In the genomic region with DNA sequence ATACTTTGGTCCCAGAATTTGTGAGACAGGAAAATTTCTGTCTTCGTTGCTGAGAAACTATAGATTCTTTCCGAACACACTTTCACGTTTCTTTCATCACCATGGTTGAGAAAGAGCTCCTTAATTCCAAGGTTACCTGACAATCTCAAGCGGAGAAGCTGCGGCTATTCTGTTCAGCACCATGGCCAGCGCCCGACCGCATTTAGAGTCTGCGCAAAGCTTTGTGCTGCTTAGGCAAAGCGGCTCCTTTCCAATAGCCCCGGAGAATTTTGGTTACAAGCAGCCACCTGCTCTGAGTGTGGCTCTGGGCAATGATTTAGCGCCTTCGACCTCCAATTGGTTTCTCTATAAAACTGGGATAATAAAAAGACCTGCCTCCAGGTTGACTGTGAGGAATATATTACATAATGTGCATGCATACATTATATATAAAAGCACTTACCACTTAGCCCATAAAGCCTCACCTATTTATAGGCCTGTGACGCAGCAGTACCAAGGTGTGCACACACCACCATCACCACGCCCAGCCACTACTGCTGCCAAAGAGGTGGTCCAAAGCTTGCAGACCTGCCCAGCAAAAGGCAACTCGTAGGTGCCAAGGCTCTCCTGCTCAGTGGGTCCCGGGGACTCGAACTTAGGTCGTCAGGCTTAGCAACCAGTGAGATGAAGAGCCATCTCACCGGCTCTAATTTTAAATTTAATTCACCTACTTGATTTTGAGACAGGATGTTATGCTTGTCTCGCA, we compare ENCODE assay signal across 8 mouse cellular contexts. TPM values are rescaled to one million over a fixed set of nuclear protein-coding genes. Genes with fewer than 3 reads are reported as not detected.
DNase-seq lines count a peak whose midpoint lies in the region; ATAC-seq and TF ChIP-seq lines count a peak whose summit lies in the region.

No protein-coding gene starts in this region.

- no peak for ATAC-seq in heart, embryonic 11.5 days (replicated peaks; ENCODE audit: insufficient number of reproducible peaks, low FRiP score, low TSS enrichment)
- no peak for ATAC-seq in kidney, postnatal 0 days (replicated peaks; ENCODE audit: low FRiP score, low read depth)

- no peak overlapping the region for H3K4me3 ChIP-seq in heart, embryonic 11.5 days (ENCODE audit: low read depth, low read length)
- no peak overlapping the region for H3K4me3 ChIP-seq in kidney, postnatal 0 days (replicated peaks; ENCODE audit: low read depth, low read length)
- no peak overlapping the region for H3K4me3 ChIP-seq in myocyte

- no peaks in the 10 kb centered on the region for H3K79me2 ChIP-seq in myocyte (ENCODE audit: control insufficient read depth, insufficient read depth)

- H3K36me3 ChIP-seq in heart, embryonic 11.5 days (ENCODE audit: control insufficient read depth, insufficient read depth, low read length): no peaks in the 10 kb centered on the region
- H3K36me3 ChIP-seq in kidney, postnatal 0 days (ENCODE audit: insufficient read depth, low read length): no peaks in the 10 kb centered on the region
- H3K36me3 ChIP-seq in myocyte (ENCODE audit: control insufficient read depth, insufficient read depth): no peaks in the 10 kb centered on the region

- H3K9ac ChIP-seq in heart, embryonic 11.5 days (ENCODE audit: low read depth, low read length): no peak overlapping the region
- H3K9ac ChIP-seq in kidney, postnatal 0 days (ENCODE audit: low read depth, low read length): no peak overlapping the region

- H3ac ChIP-seq in myocyte (ENCODE audit: control insufficient read depth, insufficient read length): no peak overlapping the region

- peak; percentile 80 for DNase-seq in heart, postnatal 4 days
- peak; percentile 84 for DNase-seq in CD4-positive, CD25-positive, alpha-beta regulatory T cell, adult 2 months (ENCODE audit: low read depth, low spot score)
- DNase-seq in adrenal gland, postnatal 25 days: peak; percentile 77
- peak; percentile 81 for DNase-seq in kidney, postnatal 0 days (ENCODE audit: low spot score)
- no peak for DNase-seq in cerebellum, adult 8-10 months
- DNase-seq in layer of hippocampus, postnatal 36 days: no peak

- TF ChIP-seq CTCF in kidney, postnatal 0 days (IDR thresholded peaks at IDR 0.05; ENCODE audit: low read depth): no peak

- no peak overlapping the region for H3K4me2 ChIP-seq in heart, embryonic 11.5 days
- no peak overlapping the region for H3K4me2 ChIP-seq in kidney, postnatal 0 days (ENCODE audit: low read length)
- no peak overlapping the region for H3K4me2 ChIP-seq in myocyte (ENCODE audit: low read depth)

- no peaks in the 10 kb centered on the region for H3K9me3 ChIP-seq in heart, embryonic 11.5 days (replicated peaks; ENCODE audit: control insufficient read depth, low read length)
- H3K9me3 ChIP-seq in kidney, postnatal 0 days (replicated peaks; ENCODE audit: low read length): no peaks in the 10 kb centered on the region

- H3K4me1 ChIP-seq in heart, embryonic 11.5 days (ENCODE audit: control insufficient read depth, insufficient read depth, low read length): 0 out of 2 replicates have a peak, but pooled peaks cover 3% of the 10 kb centered on the region
- no peaks in the 10 kb centered on the region for H3K4me1 ChIP-seq in kidney, postnatal 0 days (replicated peaks; ENCODE audit: insufficient read depth, low read length)

- no peak overlapping the region for H3K27ac ChIP-seq in heart, embryonic 11.5 days (ENCODE audit: low read depth, low read length)
- H3K27ac ChIP-seq in kidney, postnatal 0 days: no peak overlapping the region

- no peak for TF ChIP-seq POLR2A in myocyte (IDR thresholded peaks at IDR 0.05; ENCODE audit: insufficient read length, low read depth)

- H3K27me3 ChIP-seq in heart, embryonic 11.5 days (ENCODE audit: control insufficient read depth, insufficient read depth, low read length): peaks cover 45% of the 10 kb centered on the region
- no peaks in the 10 kb centered on the region for H3K27me3 ChIP-seq in kidney, postnatal 0 days (ENCODE audit: insufficient read depth, low read length)
- H3K27me3 ChIP-seq in myocyte (ENCODE audit: control insufficient read depth, insufficient read depth, insufficient read length): peaks cover 46% of the 10 kb centered on the region

- 24% methylated on average over 21 of the region's 21 CpGs for WGBS in heart, embryonic 11.5 days (ENCODE audit: insufficient replicate concordance)
- WGBS in kidney, postnatal 0 days: 27% methylated on average over 21 of the region's 21 CpGs

TF ChIP-seq in myocyte, 11 proteins besides CTCF, POLR2A, EP300 and RAD21:
- TF ChIP-seq TCF3 (IDR thresholded peaks at IDR 0.05; ENCODE audit: insufficient read length, low read depth) (no peak), TCF12 (IDR thresholded peaks at IDR 0.05; ENCODE audit: insufficient read depth, poor library complexity, severe bottlenecking) (no peak), MYOD1 (IDR thresholded peaks at IDR 0.05; ENCODE audit: control insufficient read depth in 1 of 3, insufficient read length in 2 of 3, low read depth in 2 of 3) (no peak), REST (IDR thresholded peaks at IDR 0.05; ENCODE audit: insufficient read depth, insufficient read length) (peak; percentile 90), USF1 (IDR thresholded peaks at IDR 0.05; ENCODE audit: low read depth) (no peak)
TF ChIP-seq in myocyte: peak in this region for 1.

RNA-seq across cellular contexts. Expression of a gene that starts 15.8 kb away (rescaled TPM):
- 1 to 10 TPM; 1.4 to 2.2 TPM for total RNA-seq in heart, postnatal 4 days (2021)
- 1.4 and 1.5 TPM in 2 replicates for polyA plus RNA-seq in heart, embryonic 11.5 days (2014; fragmentation: Nextera tagmentation; extraction: Ambion mirVana)
- 16.6 and 19.4 TPM in 2 replicates for total RNA-seq in adrenal gland, postnatal 25 days (2021)
- 9.3 and 9.5 TPM in 2 replicates for polyA plus RNA-seq in kidney, postnatal 0 days (2015; fragmentation: Nextera tagmentation; extraction: Ambion mirVana)
- 0.66 TPM for polyA plus RNA-seq in myocyte (2012; fragmentation: generic; extraction: Trizol)
- 10 to 100 TPM; 29.3 to 30.7 TPM for total RNA-seq in layer of hippocampus, postnatal 36 days (2021)

RNA-seq across cellular contexts. Expression of a gene that starts 23.1 kb away (rescaled TPM):
- total RNA-seq in heart, postnatal 4 days (2021): 10 to 100 TPM; 15.5 to 16.6 TPM
- polyA plus RNA-seq in heart, embryonic 11.5 days (2014; fragmentation: Nextera tagmentation; extraction: Ambion mirVana): 14.6 and 16.6 TPM in 2 replicates
- total RNA-seq in adrenal gland, postnatal 25 days (2021): 13.1 and 14.1 TPM in 2 replicates
- 32.0 and 35.1 TPM in 2 replicates for polyA plus RNA-seq in kidney, postnatal 0 days (2015; fragmentation: Nextera tagmentation; extraction: Ambion mirVana)
- 13.6 TPM for polyA plus RNA-seq in myocyte (2012; fragmentation: generic; extraction: Trizol)
- total RNA-seq in layer of hippocampus, postnatal 36 days (2021): 1 to 10 TPM; 6.6 to 7.4 TPM

RNA-seq across cellular contexts. Expression of a gene that starts 25.3 kb away (rescaled TPM):
- total RNA-seq in heart, postnatal 4 days (2021): under 1 TPM; 0.70 to 0.91 TPM
- not detected in 2 replicates for polyA plus RNA-seq in heart, embryonic 11.5 days (2014; fragmentation: Nextera tagmentation; extraction: Ambion mirVana)
- total RNA-seq in adrenal gland, postnatal 25 days (2021): 1.5 and 2.0 TPM in 2 replicates
- not detected in 2 replicates for polyA plus RNA-seq in kidney, postnatal 0 days (2015; fragmentation: Nextera tagmentation; extraction: Ambion mirVana)
- polyA plus RNA-seq in myocyte (2012; fragmentation: generic; extraction: Trizol): 4.0 TPM
- under 1 TPM; 0.28 to 0.40 TPM for total RNA-seq in layer of hippocampus, postnatal 36 days (2021)

RNA-seq across cellular contexts. Expression of a gene that starts 32.2 kb away (rescaled TPM):
- 1 to 10 TPM; 1.3 to 3.2 TPM for total RNA-seq in heart, postnatal 4 days (2021)
- polyA plus RNA-seq in heart, embryonic 11.5 days (2014; fragmentation: Nextera tagmentation; extraction: Ambion mirVana): 18.1 and 20.0 TPM in 2 replicates
- total RNA-seq in adrenal gland, postnatal 25 days (2021): 29.0 and 41.3 TPM in 2 replicates
- polyA plus RNA-seq in kidney, postnatal 0 days (2015; fragmentation: Nextera tagmentation; extraction: Ambion mirVana): 79.0 and 88.4 TPM in 2 replicates
- polyA plus RNA-seq in myocyte (2012; fragmentation: generic; extraction: Trizol): 1.2 TPM
- 10 to 100 TPM; 10.5 to 12.7 TPM for total RNA-seq in layer of hippocampus, postnatal 36 days (2021)

RNA-seq across cellular contexts. Expression of a gene that starts 38.3 kb away (rescaled TPM):
- 10 to 100 TPM; 29.4 to 30.8 TPM for total RNA-seq in heart, postnatal 4 days (2021)
- polyA plus RNA-seq in heart, embryonic 11.5 days (2014; fragmentation: Nextera tagmentation; extraction: Ambion mirVana): 65.5 and 66.1 TPM in 2 replicates
- total RNA-seq in adrenal gland, postnatal 25 days (2021): 51.6 and 59.2 TPM in 2 replicates
- polyA plus RNA-seq in kidney, postnatal 0 days (2015; fragmentation: Nextera tagmentation; extraction: Ambion mirVana): 95.3 and 101 TPM in 2 replicates
- polyA plus RNA-seq in myocyte (2012; fragmentation: generic; extraction: Trizol): 33.9 TPM
- total RNA-seq in layer of hippocampus, postnatal 36 days (2021): 10 to 100 TPM; 54.2 to 57.2 TPM

Comparison
In these comparisons a context has a peak if more than half of its experiments do, and no peak if none do; other contexts are left out.
1. DNase-seq: peak in heart, postnatal 4 days (single experiment), CD4-positive, CD25-positive, alpha-beta regulatory T cell, adult 2 months (single experiment), adrenal gland, postnatal 25 days (single experiment) and kidney, postnatal 0 days (single experiment); none in cerebellum, adult 8-10 months (single experiment) and layer of hippocampus, postnatal 36 days (0 of 2).